Comparison of ENCODE assay signal across 18 mouse cellular contexts in the genomic region with DNA sequence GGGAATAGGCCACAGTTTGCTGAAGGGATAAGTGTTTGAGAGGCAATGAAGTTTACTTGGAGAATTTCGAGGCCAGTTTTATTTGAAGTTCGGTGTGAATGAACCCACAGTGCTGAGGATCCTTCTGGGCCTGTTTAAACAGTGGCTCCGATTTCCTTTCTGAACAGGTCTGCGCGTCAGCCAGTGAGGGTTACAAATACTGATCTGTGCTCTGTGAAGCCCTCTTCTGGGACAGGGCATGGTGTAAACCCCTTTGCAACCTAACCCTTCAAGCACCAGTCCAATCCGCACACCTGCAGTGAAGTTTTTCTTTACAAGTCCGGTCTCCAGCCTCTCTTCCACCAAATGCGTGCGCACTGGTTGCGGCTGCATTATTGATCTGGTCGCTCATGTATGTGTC.
DNase-seq lines count a peak whose midpoint lies in the region; ATAC-seq and TF ChIP-seq lines count a peak whose summit lies in the region.
"Had no signal": no experiment of that assay in that cellular context is flagged by ENCODE, and none has a peak within 500 bp of the region (broad histone marks: within the 10 kb centered on the region; RNA-seq: fewer than 3 reads in every experiment).

No protein-coding gene starts in this region.

- no peak for ATAC-seq in heart, embryonic 11.5 days (replicated peaks; ENCODE audit: insufficient number of reproducible peaks, low FRiP score, low TSS enrichment)
- ATAC-seq in limb, embryonic 12.5 days (ENCODE audit: insufficient number of reproducible peaks, insufficient read depth, low FRiP score, low TSS enrichment, low read depth), result no peak
- ATAC-seq in lung, embryonic 14.5 days (ENCODE audit: insufficient read depth), result peak; percentile 61
- ATAC-seq in limb, embryonic 13.5 days (ENCODE audit: low FRiP score, low read depth), result peak; percentile 66; the same call in 1 of the 2 replicates
- ATAC-seq: forebrain, embryonic 15.5 days; hindbrain, postnatal 0 days had no signal

- H3K4me3 ChIP-seq in heart, embryonic 11.5 days (ENCODE audit: low read depth, low read length), result no peak overlapping the region
- no peak overlapping the region for H3K4me3 ChIP-seq in heart, adult 2 months
- H3K4me3 ChIP-seq in limb, embryonic 12.5 days (replicated peaks), result no peak overlapping the region
- no peak overlapping the region for H3K4me3 ChIP-seq in limb, embryonic 10.5 days
- H3K4me3 ChIP-seq in lung, embryonic 14.5 days (ENCODE audit: low read depth, low read length), result no peak overlapping the region
- no peak overlapping the region for H3K4me3 ChIP-seq in limb, embryonic 13.5 days
- H3K4me3 ChIP-seq: embryonic facial prominence, embryonic 12.5 days; forebrain, embryonic 15.5 days; hindbrain, embryonic 13.5 days had no signal

- H3K4me1 ChIP-seq in heart, embryonic 11.5 days (ENCODE audit: control insufficient read depth, insufficient read depth, low read length), result peaks cover 33% of the 10 kb centered on the region
- no peaks in the 10 kb centered on the region for H3K4me1 ChIP-seq in heart, adult 2 months (ENCODE audit: control insufficient read depth, insufficient read depth, low read length)
- H3K4me1 ChIP-seq in limb, embryonic 12.5 days (replicated peaks), result peaks cover 12% of the 10 kb centered on the region; the same call in 1 of the 2 replicates
- peaks cover 10% of the 10 kb centered on the region for H3K4me1 ChIP-seq in limb, embryonic 10.5 days
- 0 out of 2 replicates have a peak, but pooled peaks cover 5% of the 10 kb centered on the region for H3K4me1 ChIP-seq in lung, embryonic 14.5 days (ENCODE audit: insufficient read depth)
- H3K4me1 ChIP-seq in limb, embryonic 13.5 days, result peaks cover 22% of the 10 kb centered on the region
- H3K4me1 ChIP-seq: hindbrain, embryonic 13.5 days had no signal

- H3K27me3 ChIP-seq in heart, embryonic 11.5 days (ENCODE audit: control insufficient read depth, insufficient read depth, low read length), result no peaks in the 10 kb centered on the region
- no peaks in the 10 kb centered on the region for H3K27me3 ChIP-seq in heart, adult 2 months (ENCODE audit: control insufficient read depth, insufficient read depth, low read length)
- no peaks in the 10 kb centered on the region for H3K27me3 ChIP-seq in limb, embryonic 12.5 days
- H3K27me3 ChIP-seq in limb, embryonic 10.5 days (ENCODE audit: low read depth, poor library complexity, severe bottlenecking), result 0 out of 2 replicates have a peak, but pooled peaks cover 3% of the 10 kb centered on the region
- H3K27me3 ChIP-seq in lung, embryonic 14.5 days (ENCODE audit: insufficient read depth, low read length), result no peaks in the 10 kb centered on the region
- H3K27me3 ChIP-seq in limb, embryonic 13.5 days, result no peaks in the 10 kb centered on the region
- H3K27me3 ChIP-seq: embryonic facial prominence, embryonic 12.5 days; forebrain, embryonic 15.5 days; hindbrain, embryonic 13.5 days had no signal

- intact Hi-C loops in heart, adult 2 months (cut with DNase I), result loop anchor here (10.0 kb wide), 3 partner anchors 77 to 273 kb away; no protein-coding TSS in a partner anchor

- peak overlapping the region; percentile 32; the same call in 1 of the 2 replicates for H3K27ac ChIP-seq in heart, embryonic 11.5 days (ENCODE audit: low read depth, low read length)
- H3K27ac ChIP-seq in heart, adult 2 months, result no peak overlapping the region
- H3K27ac ChIP-seq in limb, embryonic 12.5 days, result peak overlapping the region; percentile 47; the same call in 1 of the 2 replicates
- no peak overlapping the region for H3K27ac ChIP-seq in limb, embryonic 10.5 days
- H3K27ac ChIP-seq in lung, embryonic 14.5 days (ENCODE audit: low read depth), result peak overlapping the region; percentile 75
- no peak overlapping the region for H3K27ac ChIP-seq in limb, embryonic 13.5 days
- H3K27ac ChIP-seq: embryonic facial prominence, embryonic 12.5 days; forebrain, embryonic 15.5 days; hindbrain, embryonic 13.5 days; hindbrain, postnatal 0 days had no signal

- WGBS in heart, embryonic 11.5 days (ENCODE audit: insufficient replicate concordance), result 56% methylated on average over 11 of the region's 11 CpGs
- 82% methylated on average over 11 of the region's 11 CpGs for WGBS in heart, adult 2 months
- 74% methylated on average over 11 of the region's 11 CpGs for WGBS in limb, embryonic 12.5 days
- 88% methylated on average over 11 of the region's 11 CpGs for WGBS in limb, embryonic 10.5 days
- WGBS in lung, embryonic 14.5 days, result 76% methylated on average over 11 of the region's 11 CpGs
- WGBS in limb, embryonic 13.5 days, result 61% methylated on average over 11 of the region's 11 CpGs

- H3K9me3 ChIP-seq in heart, embryonic 11.5 days (replicated peaks; ENCODE audit: control insufficient read depth, low read length), result no peaks in the 10 kb centered on the region
- H3K9me3 ChIP-seq in limb, embryonic 12.5 days, result no peaks in the 10 kb centered on the region
- H3K9me3 ChIP-seq in limb, embryonic 10.5 days (replicated peaks), result no peaks in the 10 kb centered on the region
- H3K9me3 ChIP-seq in lung, embryonic 14.5 days (ENCODE audit: low read depth, low read length), result no peaks in the 10 kb centered on the region
- no peaks in the 10 kb centered on the region for H3K9me3 ChIP-seq in limb, embryonic 13.5 days
- H3K9me3 ChIP-seq: embryonic facial prominence, embryonic 12.5 days; forebrain, embryonic 15.5 days; hindbrain, embryonic 13.5 days had no signal

- no peak overlapping the region for H3K4me2 ChIP-seq in heart, embryonic 11.5 days
- H3K4me2 ChIP-seq in limb, embryonic 12.5 days, result no peak overlapping the region
- peak overlapping the region; percentile 21 for H3K4me2 ChIP-seq in lung, embryonic 14.5 days
- H3K4me2 ChIP-seq in limb, embryonic 13.5 days (replicated peaks), result no peak overlapping the region
- H3K4me2 ChIP-seq: embryonic facial prominence, embryonic 12.5 days; forebrain, embryonic 15.5 days; hindbrain, embryonic 13.5 days had no signal

- TF ChIP-seq CTCF in heart, adult 2 months (IDR thresholded peaks at IDR 0.05), result no peak
- TF ChIP-seq CTCF in lung, embryonic 14.5 days (IDR thresholded peaks at IDR 0.05; ENCODE audit: low read depth), result no peak

- TF ChIP-seq EP300 in heart, adult 2 months (IDR thresholded peaks at IDR 0.05; ENCODE audit: insufficient read depth, low read depth, low read length), result no peak

- H3K36me3 ChIP-seq in heart, embryonic 11.5 days (ENCODE audit: control insufficient read depth, insufficient read depth, low read length), result no peaks in the 10 kb centered on the region
- H3K36me3 ChIP-seq in heart, adult 2 months (ENCODE audit: control insufficient read depth, insufficient read depth, low read length), result no peaks in the 10 kb centered on the region
- H3K36me3 ChIP-seq in limb, embryonic 12.5 days, result no peaks in the 10 kb centered on the region
- H3K36me3 ChIP-seq in limb, embryonic 10.5 days, result no peaks in the 10 kb centered on the region
- H3K36me3 ChIP-seq in lung, embryonic 14.5 days (ENCODE audit: insufficient read depth), result no peaks in the 10 kb centered on the region
- H3K36me3 ChIP-seq in limb, embryonic 13.5 days, result no peaks in the 10 kb centered on the region
- H3K36me3 ChIP-seq: embryonic facial prominence, embryonic 12.5 days; forebrain, embryonic 15.5 days; hindbrain, embryonic 13.5 days had no signal

- no peaks in the 10 kb centered on the region for H3K79me2 ChIP-seq in heart, adult 2 months (replicated peaks; ENCODE audit: control insufficient read depth, insufficient read depth, low read length)

- no peak for TF ChIP-seq POLR2A in heart, adult 2 months (IDR thresholded peaks at IDR 0.05; ENCODE audit: insufficient read depth, low read depth, low read length)

- no peak for DNase-seq in heart, adult 2 months
- no peak for DNase-seq in limb, embryonic 10.5 days (ENCODE audit: low spot score)
- DNase-seq in lung, embryonic 14.5 days, result peak; percentile 53
- DNase-seq in lung, postnatal 36 days, result no peak
- DNase-seq in c-Kit-positive CD71-positive TER-119-positive erythroid progenitor cells, embryonic 14.5 days (ENCODE audit: low spot score), result no peak
- DNase-seq: adrenal gland, postnatal 10 days; cerebellum, adult 11-12 months; cerebellum, adult 9-10 months; cerebellum, postnatal 25 days; gastrocnemius, postnatal 36 days; heart, adult 11 months had no signal

- no peak overlapping the region for H3K9ac ChIP-seq in heart, embryonic 11.5 days (ENCODE audit: low read depth, low read length)
- no peak overlapping the region for H3K9ac ChIP-seq in heart, adult 2 months (ENCODE audit: low read depth, low read length)
- H3K9ac ChIP-seq in limb, embryonic 12.5 days (replicated peaks), result no peak overlapping the region
- no peak overlapping the region for H3K9ac ChIP-seq in lung, embryonic 14.5 days
- no peak overlapping the region for H3K9ac ChIP-seq in limb, embryonic 13.5 days
- H3K9ac ChIP-seq: embryonic facial prominence, embryonic 12.5 days; forebrain, embryonic 15.5 days; hindbrain, embryonic 13.5 days had no signal

Comparison
In these comparisons a context has a peak if more than half of its experiments do, and no peak if none do; other contexts are left out.
1. ATAC-seq: peak in lung, embryonic 14.5 days (single experiment) and limb, embryonic 13.5 days (single experiment); none in heart, embryonic 11.5 days (single experiment) and limb, embryonic 12.5 days (single experiment).
2. H3K27ac ChIP-seq: peak in heart, embryonic 11.5 days (single experiment), limb, embryonic 12.5 days (single experiment) and lung, embryonic 14.5 days (single experiment); none in heart, adult 2 months (single experiment), limb, embryonic 10.5 days (single experiment) and limb, embryonic 13.5 days (single experiment).